ENCODE assay signal across 24 mouse cellular contexts in genomic region chr2:38093968-38094367, GRCm38 (mm10).
DNase-seq lines count a peak whose midpoint lies in the region; ATAC-seq and TF ChIP-seq lines count a peak whose summit lies in the region.
"Had no signal": no experiment of that assay in that cellular context is flagged by ENCODE, and none has a peak within 500 bp of the region (broad histone marks: within the 10 kb centered on the region; RNA-seq: fewer than 3 reads in every experiment).

No protein-coding gene starts in this region.

- H3K4me3 ChIP-seq in neural tube, embryonic 13.5 days = no peak overlapping the region
- no peak overlapping the region for H3K4me3 ChIP-seq in liver, embryonic 14.5 days (ENCODE audit: insufficient read depth in 1 of 2, low read depth in 2 of 2, low read length in 2 of 2)
- no peak overlapping the region for H3K4me3 ChIP-seq in neural tube, embryonic 15.5 days (replicated peaks)
- no peak overlapping the region for H3K4me3 ChIP-seq in gastrocnemius, adult 2 months
- H3K4me3 ChIP-seq: embryonic facial prominence, embryonic 15.5 days; heart, adult 2 months; heart, embryonic 13.5 days; layer of hippocampus, adult 2 months; midbrain, embryonic 13.5 days; neural tube, embryonic 12.5 days had no signal

- TF ChIP-seq EP300 in liver, embryonic 14.5 days (IDR thresholded peaks at IDR 0.05; ENCODE audit: low read depth) = peak; percentile 80

- H3K9me3 ChIP-seq in neural tube, embryonic 13.5 days = no peaks in the 10 kb centered on the region
- no peaks in the 10 kb centered on the region for H3K9me3 ChIP-seq in liver, embryonic 14.5 days (ENCODE audit: control insufficient read depth, low read length)
- no peaks in the 10 kb centered on the region for H3K9me3 ChIP-seq in neural tube, embryonic 15.5 days (replicated peaks)
- H3K9me3 ChIP-seq: embryonic facial prominence, embryonic 15.5 days; heart, embryonic 13.5 days; midbrain, embryonic 13.5 days; neural tube, embryonic 12.5 days had no signal

- no peaks in the 10 kb centered on the region for H3K27me3 ChIP-seq in neural tube, embryonic 13.5 days
- H3K27me3 ChIP-seq in liver, embryonic 14.5 days (ENCODE audit: control insufficient read depth, insufficient read depth, low read length) = no peaks in the 10 kb centered on the region
- no peaks in the 10 kb centered on the region for H3K27me3 ChIP-seq in neural tube, embryonic 15.5 days (replicated peaks)
- H3K27me3 ChIP-seq: CH12.LX; embryonic facial prominence, embryonic 15.5 days; heart, embryonic 13.5 days; midbrain, embryonic 13.5 days; neural tube, embryonic 12.5 days had no signal

- H3K36me3 ChIP-seq in neural tube, embryonic 13.5 days = no peaks in the 10 kb centered on the region
- no peaks in the 10 kb centered on the region for H3K36me3 ChIP-seq in liver, embryonic 14.5 days (replicated peaks; ENCODE audit: control insufficient read depth, insufficient read depth, low read depth)
- no peaks in the 10 kb centered on the region for H3K36me3 ChIP-seq in neural tube, embryonic 15.5 days
- H3K36me3 ChIP-seq: embryonic facial prominence, embryonic 15.5 days; heart, embryonic 13.5 days; midbrain, embryonic 13.5 days; neural tube, embryonic 12.5 days had no signal

- intact Hi-C loops in gastrocnemius, adult 2 months (cut with DNase I) = no loop called here

- peaks cover 45% of the 10 kb centered on the region for H3K4me1 ChIP-seq in neural tube, embryonic 13.5 days (replicated peaks)
- peaks cover 29 to 32% of the 10 kb centered on the region in 2 experiments for H3K4me1 ChIP-seq in liver, embryonic 14.5 days (replicated peaks; ENCODE audit: control insufficient read depth in 2 of 2, insufficient read depth in 2 of 2, low read length in 1 of 2)
- peaks cover 14% of the 10 kb centered on the region for H3K4me1 ChIP-seq in neural tube, embryonic 15.5 days

- TF ChIP-seq CTCF in liver, embryonic 14.5 days (IDR thresholded peaks at IDR 0.05; ENCODE audit: low read depth) = no peak
- TF ChIP-seq CTCF in gastrocnemius, adult 2 months (IDR thresholded peaks at IDR 0.05) = no peak

- H3K9ac ChIP-seq in neural tube, embryonic 13.5 days = 0 out of 2 replicates have a peak overlapping the region, but pooled peaks have one; percentile 17
- H3K9ac ChIP-seq in liver, embryonic 14.5 days (replicated peaks) = 0 out of 2 replicates have a peak overlapping the region, but pooled peaks have one; percentile 19
- no peak overlapping the region for H3K9ac ChIP-seq in neural tube, embryonic 15.5 days (replicated peaks)
- H3K9ac ChIP-seq: embryonic facial prominence, embryonic 15.5 days; heart, embryonic 13.5 days; midbrain, embryonic 13.5 days; neural tube, embryonic 12.5 days had no signal

- peak overlapping the region; percentile 54 for H3K27ac ChIP-seq in neural tube, embryonic 13.5 days (replicated peaks)
- peak overlapping the region; percentile 8 for H3K27ac ChIP-seq in liver, embryonic 14.5 days
- H3K27ac ChIP-seq in neural tube, embryonic 15.5 days (replicated peaks) = peak overlapping the region; percentile 41; the same call in 1 of the 2 replicates
- H3K27ac ChIP-seq in gastrocnemius, adult 2 months = no peak overlapping the region
- H3K27ac ChIP-seq: embryonic facial prominence, embryonic 15.5 days; heart, adult 2 months; heart, embryonic 13.5 days; layer of hippocampus, adult 2 months; midbrain, embryonic 13.5 days; neural tube, embryonic 12.5 days; stomach, postnatal 0 days had no signal

- ATAC-seq in neural tube, embryonic 13.5 days (ENCODE audit: low read depth) = no peak
- peak; percentile 83 for ATAC-seq in erythroblast, adult 5-6 weeks (replicated peaks; ENCODE audit: low FRiP score, poor library complexity, severe bottlenecking)
- peak; percentile 94 for ATAC-seq in liver, embryonic 14.5 days (ENCODE audit: insufficient read depth)
- no peak for ATAC-seq in neural tube, embryonic 15.5 days (ENCODE audit: low FRiP score)
- ATAC-seq: intestine, postnatal 0 days; midbrain, embryonic 13.5 days had no signal

- no peak for DNase-seq in neural tube, embryonic 10.5 days (ENCODE audit: extremely low spot score, low spot score)
- peak; percentile 59 to 75 (median 66) for DNase-seq in liver, embryonic 14.5 days (ENCODE audit: low read depth in 3 of 3, low spot score in 3 of 3)
- DNase-seq in retina, embryonic 14.5 days (ENCODE audit: low spot score) = no peak
- no peak for DNase-seq in gastrocnemius, adult 2 months
- no peak for DNase-seq in adrenal gland, postnatal 10 days
- DNase-seq: adrenal gland, postnatal 14 days; gastrocnemius, postnatal 25 days; heart, adult 2 months; heart, postnatal 14 days; kidney, postnatal 25 days; lung, adult 18-20 months; lung, postnatal 10 days; thymus, adult 2 months had no signal

- H3K4me2 ChIP-seq in neural tube, embryonic 13.5 days = no peak overlapping the region
- H3K4me2 ChIP-seq in liver, embryonic 14.5 days (ENCODE audit: low read depth) = peak overlapping the region; percentile 25
- no peak overlapping the region for H3K4me2 ChIP-seq in neural tube, embryonic 15.5 days
- H3K4me2 ChIP-seq: embryonic facial prominence, embryonic 15.5 days; heart, embryonic 13.5 days; midbrain, embryonic 13.5 days; neural tube, embryonic 12.5 days had no signal

Comparison
In these comparisons a context has a peak if more than half of its experiments do, and no peak if none do; other contexts are left out.
1. ATAC-seq: peak in erythroblast, adult 5-6 weeks (single experiment) and liver, embryonic 14.5 days (single experiment); none in neural tube, embryonic 13.5 days (single experiment) and neural tube, embryonic 15.5 days (single experiment).
2. DNase-seq: peak in liver, embryonic 14.5 days (3 of 3); none in neural tube, embryonic 10.5 days (single experiment), retina, embryonic 14.5 days (single experiment), gastrocnemius, adult 2 months (single experiment) and adrenal gland, postnatal 10 days (single experiment).